Mouse (Mus musculus) embryonic facial prominence, embryonic 14.5 days (tissue): ENCODE data around the gene Jak2. TPM values are rescaled to one million over a fixed set of nuclear protein-coding genes. Genes with fewer than 3 reads are reported as not detected.

Experiments used
- ATAC-seq: fragments of 200-750 bp; cut with Nextera tagmentation; 2 replicates; pipeline ENCODE4 v1.8.0; 2017; ENCODE audit warnings: low read depth, moderate number of reproducible peaks, moderate TSS enrichment
- DNase-seq: peaks from one replicate; pipeline ENCODE4 v3.0.0-alpha.2; 2015; ENCODE audit warnings: low spot score
- H3K27ac ChIP-seq: fragments of 300-500 bp; sonication (generic); replicated peaks from 2 replicates; pipeline ENCODE4 v1.5.1; 2014; ENCODE audit warnings: low read depth, mild to moderate bottlenecking, low read length, moderate library complexity
- H3K27me3 ChIP-seq: fragments of 300-500 bp; sonication (generic); replicated peaks from 2 replicates; pipeline ENCODE4 v1.6.1; 2014; ENCODE audit warnings: low read length; ENCODE audit not compliant: control insufficient read depth, insufficient read depth
- H3K36me3 ChIP-seq: fragments of 300-500 bp; sonication (generic); 2 replicates; pipeline ENCODE4 v1.6.1; 2014; ENCODE audit warnings: low read length, mixed read lengths; ENCODE audit not compliant: control insufficient read depth, insufficient read depth
- H3K4me1 ChIP-seq: fragments of 300-500 bp; sonication (generic); 2 replicates; pipeline ENCODE4 v1.6.1; 2014; ENCODE audit warnings: antibody characterized with exemption, low read length; ENCODE audit not compliant: control insufficient read depth, insufficient read depth
- H3K4me2 ChIP-seq: fragments of 300-500 bp; sonication (generic); 2 replicates; pipeline ENCODE4 v1.6.1; 2014; ENCODE audit warnings: low read depth, mild to moderate bottlenecking, low read length, moderate library complexity, mixed read lengths
- H3K4me3 ChIP-seq: fragments of 300-500 bp; sonication (generic); 2 replicates; pipeline ENCODE4 v1.5.1; 2014; ENCODE audit warnings: low read depth, mild to moderate bottlenecking, low read length
- H3K9ac ChIP-seq: fragments of 300-500 bp; sonication (generic); 2 replicates; pipeline ENCODE4 v1.6.1; 2014; ENCODE audit warnings: low read depth, mild to moderate bottlenecking, low read length, moderate library complexity, mixed read lengths
- H3K9me3 ChIP-seq: fragments of 300-500 bp; sonication (generic); 2 replicates; pipeline ENCODE4 v1.6.1; 2016; ENCODE audit warnings: low read length; ENCODE audit not compliant: control insufficient read depth
- WGBS: fragments of 180-500 bp; shearing (Covaris S2); extraction: QIAGEN DNeasy Blood & Tissue Kit; methylation state at CpG from one replicate; pipeline ENCODE4 v1.1.7; 2014; 5-methylcytosine and 5-hydroxymethylcytosine counted together
- polyA plus RNA-seq: library from polyadenylated mRNA; unstranded; fragments of >200 nt; fragmentation: Nextera tagmentation; extraction: Ambion mirVana; gene quantifications from 2 replicates; pipeline ENCODE4 v1.2.1, GENCODE M21; 2014

Jak2 gene
- polyA plus RNA-seq, 1 experiment from 2014 or later, result 16.2 TPM

DNA sequence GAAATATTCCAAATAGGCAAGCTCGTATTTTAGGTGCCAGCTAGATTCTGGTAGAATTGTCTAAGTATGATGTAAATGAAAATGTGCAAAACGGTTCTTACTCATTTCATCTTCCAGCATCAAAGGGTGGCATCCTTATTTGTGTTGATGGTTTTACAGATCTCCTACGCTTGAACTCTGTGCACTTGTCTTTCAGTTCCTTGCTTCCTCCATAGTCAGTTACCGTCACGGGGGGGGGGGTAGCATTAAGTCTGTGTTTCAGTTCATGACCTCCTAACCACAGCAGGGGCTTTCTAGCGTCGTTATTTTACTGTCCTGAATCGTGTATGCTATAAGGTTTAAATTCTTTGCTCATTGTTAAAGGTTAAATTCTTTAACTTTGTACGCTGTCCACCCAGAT lies 10.0 kb downstream of the Jak2 start:
- Histone ChIP-seq H3K9me3 (no peaks in the 10 kb centered on the region), H3K4me3 (no peak overlapping the region), H3K27ac (no peak overlapping the region), H3K27me3 (no peaks in the 10 kb centered on the region), H3K4me1 (no peaks in the 10 kb centered on the region), H3K9ac (no peak overlapping the region), H3K4me2 (no peak overlapping the region), H3K36me3 (peaks cover 9% of the 10 kb centered on the region; the same call in 1 of the 2 replicates)
- WGBS, result 77% methylated on average over 9 of the region's 9 CpGs
- ATAC-seq, result no peak
- DNase-seq, result no peak

DNA sequence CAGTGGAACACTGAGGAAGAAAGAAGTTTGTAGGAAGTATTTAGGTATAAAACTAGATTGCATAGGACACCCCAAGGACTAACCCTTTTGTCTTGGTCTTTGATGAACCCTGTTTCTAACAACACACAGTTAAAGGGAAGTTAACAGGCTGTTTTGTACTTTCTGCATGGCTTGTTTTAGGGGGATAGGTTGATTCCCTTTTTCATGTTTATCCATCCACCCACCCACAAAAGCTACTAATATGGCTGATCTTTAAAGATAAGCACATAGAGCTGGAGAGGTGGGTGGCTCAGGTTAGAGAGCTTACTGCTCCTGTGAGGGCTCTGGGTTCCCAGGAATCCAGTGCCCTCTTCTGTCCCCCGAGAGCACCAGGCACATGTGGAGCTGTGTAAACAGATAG lies 11.9 kb downstream of the Jak2 start:
- WGBS, result 81% methylated on average over 1 of the region's 1 CpGs
- H3K9me3 ChIP-seq, result no peaks in the 10 kb centered on the region
- DNase-seq, result no peak

DNA sequence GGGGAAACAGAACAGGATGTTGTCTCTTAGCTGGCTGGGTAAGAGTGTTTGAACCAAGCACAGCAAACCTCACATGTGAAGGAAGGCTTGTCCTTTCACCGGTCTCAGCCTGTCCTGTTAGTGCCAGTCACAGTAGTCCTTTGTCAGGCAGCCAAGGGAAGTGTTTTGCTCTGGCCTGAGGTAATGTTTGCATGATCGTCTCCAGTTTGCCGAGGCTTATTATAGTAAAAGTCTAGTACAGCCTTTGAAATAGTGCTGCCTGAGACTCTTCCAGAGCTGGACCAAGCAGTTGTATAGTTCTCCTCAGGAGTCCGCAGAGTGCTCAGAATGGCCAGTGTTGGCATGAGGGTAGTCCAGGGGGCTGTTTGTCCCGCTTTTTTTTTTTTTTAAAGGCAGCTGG lies 13.9 kb downstream of the Jak2 start:
- no peak overlapping the region for H3K9ac ChIP-seq

More for the DNA sequence above, 11.9 kb downstream of the Jak2 start:
- H3K4me2 ChIP-seq, result no peak overlapping the region
- H3K4me3 ChIP-seq, result no peak overlapping the region
- H3K27ac ChIP-seq, result no peak overlapping the region
- no peak for ATAC-seq
- peaks cover 9% of the 10 kb centered on the region; the same call in 1 of the 2 replicates for H3K36me3 ChIP-seq
- no peaks in the 10 kb centered on the region for H3K4me1 ChIP-seq
- H3K9ac ChIP-seq, result no peak overlapping the region
- no peaks in the 10 kb centered on the region for H3K27me3 ChIP-seq

DNA sequence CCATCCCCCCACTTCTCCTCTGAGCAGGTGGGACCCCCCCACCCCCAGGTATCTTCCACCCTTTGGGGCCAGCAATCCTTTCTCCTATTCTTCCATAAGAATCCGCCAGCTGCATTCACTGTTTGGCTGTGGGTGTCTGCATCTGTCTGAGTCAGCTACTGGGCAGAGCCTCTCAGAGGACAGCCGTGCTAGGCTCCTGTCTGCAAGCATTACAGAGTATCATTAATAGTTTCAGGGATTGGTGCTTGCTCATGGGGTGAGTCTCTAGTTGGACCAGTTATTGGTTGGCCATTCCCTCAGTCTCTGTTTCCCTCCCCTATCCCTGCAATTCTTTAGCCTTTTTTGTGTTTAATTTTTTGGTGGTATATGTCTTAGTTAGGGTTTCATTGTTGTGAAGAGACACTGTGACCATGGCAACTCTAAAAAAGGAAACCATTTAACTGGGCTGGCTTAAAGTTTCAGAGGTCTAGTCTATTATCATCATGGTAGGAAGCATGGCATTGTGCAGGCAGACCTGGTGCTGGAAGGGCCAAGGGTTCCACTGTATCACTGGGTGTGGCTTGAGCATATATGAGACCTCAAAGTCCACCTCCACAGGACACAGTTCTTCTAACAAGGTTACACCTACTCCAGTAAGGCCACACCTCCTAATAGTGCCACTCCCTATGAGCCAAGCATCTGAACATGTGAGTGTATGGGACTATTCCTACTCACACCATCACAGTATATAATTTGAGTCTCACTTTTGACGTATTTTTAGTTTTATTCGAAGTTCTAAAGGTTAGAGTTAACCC lies 15.6 kb downstream of the Jak2 start:
- Histone ChIP-seq H3K4me3 (no peak overlapping the region), H3K27me3 (no peaks in the 10 kb centered on the region), H3K4me1 (no peaks in the 10 kb centered on the region), H3K9ac (no peak overlapping the region), H3K36me3 (peaks cover 15% of the 10 kb centered on the region; the same call in 1 of the 2 replicates), H3K27ac (no peak overlapping the region), H3K4me2 (no peak overlapping the region), H3K9me3 (no peaks in the 10 kb centered on the region)
- no peak for ATAC-seq
- DNase-seq, result no peak
- 75% methylated on average over 4 of the region's 4 CpGs for WGBS

More for the DNA sequence above, 13.9 kb downstream of the Jak2 start:
- ATAC-seq (peak; percentile 62; the same call in 1 of the 2 replicates), DNase-seq (peak; percentile 66)
- Histone ChIP-seq H3K4me3 (no peak overlapping the region), H3K4me2 (no peak overlapping the region), H3K27me3 (no peaks in the 10 kb centered on the region), H3K27ac (peak overlapping the region; percentile 58), H3K4me1 (no peaks in the 10 kb centered on the region), H3K9me3 (no peaks in the 10 kb centered on the region), H3K36me3 (peaks cover 9% of the 10 kb centered on the region; the same call in 1 of the 2 replicates)
- WGBS, result 31% methylated on average over 5 of the region's 5 CpGs

DNA sequence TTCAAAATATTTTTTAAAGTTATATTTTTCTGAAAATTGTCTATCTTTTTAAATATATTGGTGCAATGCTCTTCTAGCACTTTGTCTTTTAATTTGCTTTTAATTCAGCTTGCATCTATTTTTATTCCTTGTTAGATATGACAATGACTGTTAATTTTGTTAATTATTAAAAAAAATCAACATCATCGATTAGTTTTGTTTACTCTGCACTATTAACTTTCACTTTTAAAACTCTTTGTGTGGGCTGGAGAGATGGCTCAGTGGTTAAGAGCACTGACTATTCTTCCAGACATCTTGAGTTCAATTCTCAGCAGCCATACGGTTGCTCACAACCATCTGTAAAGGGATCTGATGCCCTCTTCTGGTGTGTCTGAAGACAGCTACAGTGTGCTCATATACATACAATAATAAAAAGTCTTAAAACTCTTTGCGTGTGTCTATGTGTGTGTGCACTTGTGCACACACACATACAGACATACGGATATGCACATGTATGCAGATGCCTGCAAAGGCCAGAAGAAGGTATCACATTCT lies 17.2 kb downstream of the Jak2 start:
- no peak for DNase-seq
- Histone ChIP-seq H3K27me3 (no peaks in the 10 kb centered on the region), H3K9me3 (no peaks in the 10 kb centered on the region), H3K27ac (no peak overlapping the region), H3K4me3 (no peak overlapping the region), H3K4me1 (no peaks in the 10 kb centered on the region), H3K36me3 (peaks cover 13% of the 10 kb centered on the region; the same call in 1 of the 2 replicates), H3K9ac (no peak overlapping the region), H3K4me2 (no peak overlapping the region)
- no peak for ATAC-seq
- WGBS, result 86% methylated on average over 4 of the region's 4 CpGs

DNA sequence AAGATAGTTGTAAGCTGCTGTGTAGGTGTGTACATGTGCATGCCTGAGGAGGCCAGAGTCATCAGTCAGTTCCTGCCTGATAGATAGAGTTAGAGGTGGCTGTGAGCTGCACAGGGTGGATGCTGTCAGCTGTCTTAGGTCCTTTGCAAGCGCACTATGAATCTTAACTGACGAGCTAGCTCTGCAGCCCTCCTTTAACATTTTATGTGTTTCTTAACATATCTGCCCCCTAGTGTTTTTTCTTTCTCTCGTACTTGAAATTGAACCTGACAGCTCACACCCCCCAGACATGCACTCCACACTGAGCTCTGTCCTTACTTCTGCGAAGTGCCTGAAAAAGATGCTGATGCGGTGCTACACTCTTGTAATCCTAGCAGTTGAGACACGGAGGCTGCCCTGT lies 18.6 kb downstream of the Jak2 start:
- 35% methylated on average over 6 of the region's 6 CpGs for WGBS
- H3K9me3 ChIP-seq, result no peaks in the 10 kb centered on the region
- H3K4me3 ChIP-seq, result no peak overlapping the region
- no peak for ATAC-seq
- no peaks in the 10 kb centered on the region for H3K4me1 ChIP-seq
- peaks cover 13% of the 10 kb centered on the region; the same call in 1 of the 2 replicates for H3K36me3 ChIP-seq
- no peaks in the 10 kb centered on the region for H3K27me3 ChIP-seq
- H3K27ac ChIP-seq, result no peak overlapping the region
- DNase-seq, result peak; percentile 26
- H3K4me2 ChIP-seq, result no peak overlapping the region
- H3K9ac ChIP-seq, result no peak overlapping the region

DNA sequence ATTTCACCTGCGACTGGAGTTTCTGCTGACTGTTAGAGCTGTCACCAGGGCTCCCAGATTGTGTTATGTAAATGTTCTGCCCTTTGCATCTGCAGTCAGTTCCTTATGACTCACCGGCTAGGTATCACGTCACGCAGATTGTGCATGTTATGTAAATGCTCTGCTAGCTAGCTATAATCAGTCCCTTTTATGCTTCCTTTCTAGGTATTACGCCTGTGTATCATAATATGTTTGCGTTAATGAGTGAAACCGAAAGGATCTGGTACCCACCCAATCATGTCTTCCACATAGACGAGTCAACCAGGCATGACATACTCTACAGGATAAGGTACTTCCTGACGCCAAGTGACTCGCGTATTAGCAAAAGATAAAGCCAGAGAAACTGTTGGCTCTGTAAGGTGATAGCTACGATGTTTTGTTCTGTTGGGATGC lies 19.5 kb downstream of the Jak2 start:
- peaks cover 17% of the 10 kb centered on the region for H3K36me3 ChIP-seq
- no peaks in the 10 kb centered on the region for H3K27me3 ChIP-seq
- H3K27ac ChIP-seq, result no peak overlapping the region
- WGBS, result 84% methylated on average over 12 of the region's 12 CpGs
- no peak overlapping the region for H3K9ac ChIP-seq
- no peaks in the 10 kb centered on the region for H3K4me1 ChIP-seq
- ATAC-seq, result no peak
- H3K9me3 ChIP-seq, result no peaks in the 10 kb centered on the region
- DNase-seq, result no peak
- no peak overlapping the region for H3K4me2 ChIP-seq
- H3K4me3 ChIP-seq, result no peak overlapping the region

DNA sequence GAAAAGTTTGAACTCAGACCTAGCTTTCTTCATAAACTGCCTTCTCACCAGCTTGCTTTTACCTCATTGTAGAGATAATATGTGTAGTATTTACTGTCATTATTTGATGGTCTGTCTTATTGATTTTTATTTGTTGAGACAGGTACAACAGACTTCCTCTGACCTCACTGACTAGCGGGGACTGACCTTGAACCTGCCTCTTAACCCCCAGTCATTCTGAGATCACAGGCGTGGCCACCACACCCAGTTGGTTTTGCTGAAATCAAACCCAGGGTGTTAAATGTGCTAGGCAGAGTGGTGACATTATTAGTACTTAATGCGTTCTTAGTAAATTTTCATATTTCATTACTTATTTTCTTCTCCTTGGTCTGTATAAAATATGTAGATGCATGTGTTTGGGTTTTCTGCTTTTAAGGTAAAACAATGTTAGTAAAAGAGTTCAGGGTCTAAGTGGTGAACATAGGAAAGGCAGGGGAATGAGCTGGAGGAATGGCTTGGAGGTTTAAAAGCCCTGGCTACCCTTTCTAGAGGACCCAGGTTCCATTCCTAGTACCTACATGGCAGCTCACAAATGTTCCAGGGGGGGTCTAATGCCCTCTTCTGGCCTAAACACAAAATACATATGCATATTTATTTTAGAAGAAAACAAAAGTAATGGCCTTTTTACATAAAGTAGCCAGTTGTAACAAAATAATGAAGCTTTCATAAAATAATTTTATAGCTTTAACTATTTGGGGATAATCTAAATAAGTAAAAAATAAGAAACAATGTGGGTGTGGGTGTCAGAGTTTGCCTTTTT lies 20.6 kb downstream of the Jak2 start:
- Histone ChIP-seq H3K27me3 (no peaks in the 10 kb centered on the region), H3K4me1 (no peaks in the 10 kb centered on the region), H3K4me2 (no peak overlapping the region), H3K27ac (no peak overlapping the region), H3K36me3 (peaks cover 24% of the 10 kb centered on the region), H3K9ac (no peak overlapping the region), H3K4me3 (no peak overlapping the region), H3K9me3 (no peaks in the 10 kb centered on the region)
- DNase-seq, result no peak
- ATAC-seq, result no peak
- 88% methylated on average over 3 of the region's 3 CpGs for WGBS
